Mouse (Mus musculus) midbrain, embryonic 15.5 days (tissue): ENCODE results near the gene Col4a2. TPM values are rescaled to one million over a fixed set of nuclear protein-coding genes. Genes with fewer than 3 reads are reported as not detected.

Source experiments
- ATAC-seq: fragments of 200-750 bp; cut with Nextera tagmentation; replicated peaks from 2 replicates; pipeline ENCODE4 v1.8.0; 2017; ENCODE audit warnings: moderate TSS enrichment
- H3K27ac ChIP-seq: fragments of 300-500 bp; sonication (generic); 2 replicates; pipeline ENCODE4 v1.5.1; 2015; ENCODE audit warnings: mild to moderate bottlenecking, inconsistent platforms
- H3K27me3 ChIP-seq: fragments of 300-500 bp; sonication (generic); replicated peaks from 2 replicates; pipeline ENCODE4 v1.6.1; 2015; ENCODE audit warnings: inconsistent platforms
- H3K36me3 ChIP-seq: fragments of 300-500 bp; sonication (generic); replicated peaks from 2 replicates; pipeline ENCODE4 v1.6.1; 2015; ENCODE audit warnings: inconsistent platforms
- H3K4me1 ChIP-seq: fragments of 300-500 bp; sonication (generic); 2 replicates; pipeline ENCODE4 v1.6.1; 2015; ENCODE audit warnings: inconsistent platforms
- H3K4me2 ChIP-seq: fragments of 300-500 bp; sonication (generic); 2 replicates; pipeline ENCODE4 v1.6.1; 2015; ENCODE audit warnings: inconsistent platforms, mild to moderate bottlenecking, moderate library complexity
- H3K4me3 ChIP-seq: fragments of 300-500 bp; sonication (generic); 2 replicates; pipeline ENCODE4 v1.5.1; 2015; ENCODE audit warnings: mild to moderate bottlenecking, inconsistent platforms
- H3K9ac ChIP-seq: fragments of 300-500 bp; sonication (generic); 2 replicates; pipeline ENCODE4 v1.6.1; 2015; ENCODE audit warnings: mild to moderate bottlenecking, inconsistent platforms
- H3K9me3 ChIP-seq: fragments of 300-500 bp; sonication (generic); 2 replicates; pipeline ENCODE4 v1.6.1; 2016; ENCODE audit warnings: inconsistent platforms
- WGBS: fragments of 180-500 bp; shearing (Covaris S2); methylation state at CpG from one replicate; pipeline ENCODE4 v1.1.7; 2015; ENCODE audit warnings: mixed read lengths; 5-methylcytosine and 5-hydroxymethylcytosine counted together
- polyA plus RNA-seq: library from polyadenylated mRNA; unstranded; fragments of >200 nt; fragmentation: Nextera tagmentation; extraction: Ambion mirVana; gene quantifications from 2 replicates; pipeline ENCODE4 v1.2.1, GENCODE M21; 2015

Gene Col4a2
- polyA plus RNA-seq, 1 experiment from 2014 or later: 43.7 TPM

GRCm38 (mm10) chr8:11315179-11315943 is 2.8 kb downstream of the Col4a2 start:
- Histone ChIP-seq H3K9ac (no peak overlapping the region), H3K36me3 (no peaks in the 10 kb centered on the region), H3K27me3 (peaks cover 26% of the 10 kb centered on the region), H3K4me3 (no peak overlapping the region), H3K27ac (no peak overlapping the region), H3K4me1 (peaks cover 26% of the 10 kb centered on the region), H3K9me3 (no peaks in the 10 kb centered on the region), H3K4me2 (peak overlapping the region; percentile 8; the same call in 1 of the 2 replicates)
- no peak for ATAC-seq
- WGBS: 80% methylated on average over 16 of the region's 16 CpGs

GRCm38 (mm10) chr8:11316118-11316517 is 3.5 kb downstream of the Col4a2 start:
- Histone ChIP-seq H3K4me3 (no peak overlapping the region), H3K9me3 (no peaks in the 10 kb centered on the region), H3K27ac (no peak overlapping the region), H3K9ac (no peak overlapping the region), H3K27me3 (peaks cover 22% of the 10 kb centered on the region), H3K4me2 (no peak overlapping the region), H3K4me1 (peaks cover 26% of the 10 kb centered on the region), H3K36me3 (no peaks in the 10 kb centered on the region)
- WGBS: 81% methylated on average over 6 of the region's 6 CpGs
- ATAC-seq: no peak

GRCm38 (mm10) chr8:11319405-11319804 is 6.8 kb downstream of the Col4a2 start:
- ATAC-seq: no peak
- Histone ChIP-seq H3K9ac (no peak overlapping the region), H3K27me3 (peaks cover 8% of the 10 kb centered on the region), H3K4me1 (no peaks in the 10 kb centered on the region), H3K9me3 (no peaks in the 10 kb centered on the region), H3K4me3 (no peak overlapping the region), H3K27ac (no peak overlapping the region), H3K36me3 (no peaks in the 10 kb centered on the region), H3K4me2 (no peak overlapping the region)
- 88% methylated on average over 11 of the region's 11 CpGs for WGBS

GRCm38 (mm10) chr8:11321841-11322240 is 9.2 kb downstream of the Col4a2 start:
- Histone ChIP-seq H3K36me3 (no peaks in the 10 kb centered on the region), H3K4me1 (no peaks in the 10 kb centered on the region), H3K4me3 (no peak overlapping the region), H3K27me3 (no peaks in the 10 kb centered on the region), H3K27ac (no peak overlapping the region), H3K4me2 (no peak overlapping the region), H3K9me3 (no peaks in the 10 kb centered on the region), H3K9ac (no peak overlapping the region)
- 89% methylated on average over 7 of the region's 7 CpGs for whole genome bisulfite sequencing
- ATAC-seq: no peak

GRCm38 (mm10) chr8:11322724-11323585 is 10.3 kb downstream of the Col4a2 start:
- Histone ChIP-seq H3K27me3 (no peaks in the 10 kb centered on the region), H3K9me3 (no peaks in the 10 kb centered on the region), H3K4me1 (no peaks in the 10 kb centered on the region), H3K27ac (no peak overlapping the region), H3K4me3 (no peak overlapping the region), H3K4me2 (no peak overlapping the region), H3K9ac (no peak overlapping the region), H3K36me3 (no peaks in the 10 kb centered on the region)
- WGBS: 89% methylated on average over 5 of the region's 5 CpGs
- no peak for ATAC-seq

- H3K4me1 ChIP-seq: no peaks in the 10 kb centered on the region
- H3K27ac ChIP-seq: no peak overlapping the region
- no peaks in the 10 kb centered on the region for H3K36me3 ChIP-seq
- H3K4me3 ChIP-seq: no peak overlapping the region
- H3K27me3 ChIP-seq: no peaks in the 10 kb centered on the region
- no peaks in the 10 kb centered on the region for H3K9me3 ChIP-seq
- no peak for ATAC-seq
- no peak overlapping the region for H3K4me2 ChIP-seq
- no peak overlapping the region for H3K9ac ChIP-seq
- WGBS: 91% methylated on average over 1 of the region's 1 CpGs
These were observed 11.1 kb downstream of the Col4a2 start for GRCm38 (mm10) chr8:11323681-11324080.

GRCm38 (mm10) chr8:11324801-11325395 is 12.3 kb downstream of the Col4a2 start:
- ATAC-seq: no peak

GRCm38 (mm10) chr8:11327298-11327697 is 14.7 kb downstream of the Col4a2 start:
- ATAC-seq: no peak
- no peaks in the 10 kb centered on the region for H3K4me1 ChIP-seq
- no peaks in the 10 kb centered on the region for H3K36me3 ChIP-seq
- 61% methylated on average over 4 of the region's 4 CpGs for WGBS
- H3K9ac ChIP-seq: no peak overlapping the region
- no peaks in the 10 kb centered on the region for H3K27me3 ChIP-seq
- H3K4me3 ChIP-seq: no peak overlapping the region
- no peaks in the 10 kb centered on the region for H3K9me3 ChIP-seq
- H3K27ac ChIP-seq: no peak overlapping the region
- H3K4me2 ChIP-seq: no peak overlapping the region

More at GRCm38 (mm10) chr8:11324801-11325395, 12.3 kb downstream of the Col4a2 start:
- whole genome bisulfite sequencing: 73% methylated on average over 6 of the region's 6 CpGs
- no peak overlapping the region for H3K4me2 ChIP-seq
- no peaks in the 10 kb centered on the region for H3K36me3 ChIP-seq
- no peaks in the 10 kb centered on the region for H3K9me3 ChIP-seq
- no peak overlapping the region for H3K27ac ChIP-seq
- no peak overlapping the region for H3K9ac ChIP-seq
- H3K4me1 ChIP-seq: no peaks in the 10 kb centered on the region
- H3K27me3 ChIP-seq: no peaks in the 10 kb centered on the region
- H3K4me3 ChIP-seq: no peak overlapping the region

- WGBS: 53% methylated on average over 5 of the region's 5 CpGs
- no peak for ATAC-seq
These were observed 15.3 kb downstream of the Col4a2 start for GRCm38 (mm10) chr8:11327722-11328417.

GRCm38 (mm10) chr8:11331561-11331960 is 19.0 kb downstream of the Col4a2 start:
- Histone ChIP-seq H3K4me2 (no peak overlapping the region), H3K9me3 (no peaks in the 10 kb centered on the region), H3K36me3 (no peaks in the 10 kb centered on the region), H3K4me3 (no peak overlapping the region), H3K27ac (no peak overlapping the region), H3K4me1 (0 out of 2 replicates have a peak, but pooled peaks cover 3% of the 10 kb centered on the region), H3K27me3 (no peaks in the 10 kb centered on the region), H3K9ac (no peak overlapping the region)
- ATAC-seq: no peak
- 82% methylated on average over 4 of the region's 4 CpGs for WGBS

More at GRCm38 (mm10) chr8:11327722-11328417, 15.3 kb downstream of the Col4a2 start:
- Histone ChIP-seq H3K9ac (no peak overlapping the region), H3K9me3 (no peaks in the 10 kb centered on the region), H3K36me3 (no peaks in the 10 kb centered on the region), H3K4me3 (no peak overlapping the region), H3K27ac (no peak overlapping the region), H3K4me1 (no peaks in the 10 kb centered on the region), H3K27me3 (no peaks in the 10 kb centered on the region), H3K4me2 (no peak overlapping the region)

GRCm38 (mm10) chr8:11333746-11334145 is 21.1 kb downstream of the Col4a2 start:
- H3K4me1 ChIP-seq: 0 out of 2 replicates have a peak, but pooled peaks cover 3% of the 10 kb centered on the region
- no peak for ATAC-seq
- H3K36me3 ChIP-seq: no peaks in the 10 kb centered on the region
- no peak overlapping the region for H3K4me2 ChIP-seq
- H3K9ac ChIP-seq: no peak overlapping the region
- WGBS: 77% methylated on average over 6 of the region's 6 CpGs
- H3K27me3 ChIP-seq: no peaks in the 10 kb centered on the region
- no peak overlapping the region for H3K27ac ChIP-seq
- H3K9me3 ChIP-seq: no peaks in the 10 kb centered on the region
- H3K4me3 ChIP-seq: no peak overlapping the region

GRCm38 (mm10) chr8:11334493-11334892 is 21.9 kb downstream of the Col4a2 start:
- Histone ChIP-seq H3K9ac (no peak overlapping the region), H3K4me3 (no peak overlapping the region), H3K27me3 (no peaks in the 10 kb centered on the region), H3K4me1 (0 out of 2 replicates have a peak, but pooled peaks cover 3% of the 10 kb centered on the region), H3K36me3 (no peaks in the 10 kb centered on the region), H3K4me2 (no peak overlapping the region), H3K9me3 (no peaks in the 10 kb centered on the region), H3K27ac (no peak overlapping the region)
- WGBS: 87% methylated on average over 3 of the region's 3 CpGs
- ATAC-seq: no peak
